Mouse (Mus musculus): ENCODE data around the gene Acadvl. TPM values are rescaled to one million over a fixed set of nuclear protein-coding genes. Genes with fewer than 3 reads are reported as not detected.

Acadvl gene
- polyA plus RNA-seq, 1 experiment = 92.8 TPM

GRCm38 (mm10) chr11:69960616-69961015 lies 54.6 kb downstream of the Acadvl start:
- WGBS = 48% methylated on average over 5 of the region's 5 CpGs
- no peak for DNase-seq (ENCODE audit: low read depth, low spot score)

Other genes starting within 250 kb of the Acadvl start
- gene Zbtb4, start 249.5 kb downstream of the Acadvl start, polyA plus RNA-seq (2012; rRNA removed) = 7.5 and 10.7 TPM in 2 replicates
- gene Chrnb1, start 219.5 kb downstream of the Acadvl start, polyA plus RNA-seq (2012; rRNA removed) = 7.3 and 10.3 TPM in 2 replicates
- gene Fgf11, start 213.6 kb downstream of the Acadvl start, polyA plus RNA-seq (2012; rRNA removed) = 2.8 and 4.4 TPM in 2 replicates
- gene Tmem102, start 209.8 kb downstream of the Acadvl start, polyA plus RNA-seq (2012; rRNA removed) = 38.7 and 39.1 TPM in 2 replicates
- not detected in 2 replicates for gene Gm39566, start 200.1 kb downstream of the Acadvl start, polyA plus RNA-seq (2012; rRNA removed)
- not detected in 2 replicates for gene Spem2, start 196.9 kb downstream of the Acadvl start, polyA plus RNA-seq (2012; rRNA removed)
- 0.12 TPM in 1 of 2 replicates, not detected in the other for gene Spem1, start 193.2 kb downstream of the Acadvl start, polyA plus RNA-seq (2012; rRNA removed)
- 5.1 and 7.0 TPM in 2 replicates for gene Nlgn2, start 177.6 kb downstream of the Acadvl start, polyA plus RNA-seq (2012; rRNA removed)
- 194 and 208 TPM in 2 replicates for gene Tmem256, start 176.9 kb downstream of the Acadvl start, polyA plus RNA-seq (2012; rRNA removed)
- 31.6 and 36.1 TPM in 2 replicates for gene Plscr3, start 169.0 kb downstream of the Acadvl start, polyA plus RNA-seq (2012; rRNA removed)
- 28.8 and 34.4 TPM in 2 replicates for gene Tnk1, start 156.7 kb downstream of the Acadvl start, polyA plus RNA-seq (2012; rRNA removed)
- not detected in 2 replicates for gene Tmem95, start 137.4 kb downstream of the Acadvl start, polyA plus RNA-seq (2012; rRNA removed)
- gene Kctd11, start 134.0 kb downstream of the Acadvl start, polyA plus RNA-seq (2012; rRNA removed) = 1.8 and 3.0 TPM in 2 replicates
- gene Acap1, start 119.9 kb downstream of the Acadvl start, polyA plus RNA-seq (2012; rRNA removed) = 16.1 and 16.4 TPM in 2 replicates
- gene 2810408A11Rik, start 114.4 kb downstream of the Acadvl start, polyA plus RNA-seq (2012; rRNA removed) = 3.0 and 3.8 TPM in 2 replicates
- 24.4 and 36.7 TPM in 2 replicates for gene Neurl4, start 114.3 kb downstream of the Acadvl start, polyA plus RNA-seq (2012; rRNA removed)
- 69.2 and 79.9 TPM in 2 replicates for gene Gps2, start 101.5 kb downstream of the Acadvl start, polyA plus RNA-seq (2012; rRNA removed)
- 619 and 694 TPM in 2 replicates for gene Eif5a, start 93.5 kb downstream of the Acadvl start, polyA plus RNA-seq (2012; rRNA removed)
- gene Ybx2, start 79.6 kb downstream of the Acadvl start, polyA plus RNA-seq (2012; rRNA removed) = 14.7 and 16.5 TPM in 2 replicates
- 27.4 and 27.5 TPM in 2 replicates for gene Slc2a4, start 67.2 kb downstream of the Acadvl start, polyA plus RNA-seq (2012; rRNA removed)
- gene Cldn7, start 50.6 kb downstream of the Acadvl start, polyA plus RNA-seq (2012; rRNA removed) = 1,377 and 1,643 TPM in 2 replicates
- 134 and 154 TPM in 2 replicates for gene Ctdnep1, start 34.3 kb downstream of the Acadvl start, polyA plus RNA-seq (2012; rRNA removed)
- gene Elp5, start 32.9 kb downstream of the Acadvl start, polyA plus RNA-seq (2012; rRNA removed) = 70.5 and 78.1 TPM in 2 replicates
- gene Gabarap, start 24.3 kb downstream of the Acadvl start, polyA plus RNA-seq (2012; rRNA removed) = 527 and 719 TPM in 2 replicates
- 16.3 and 17.3 TPM in 2 replicates for gene Phf23, start 19.6 kb downstream of the Acadvl start, polyA plus RNA-seq (2012; rRNA removed)
- 5.5 and 5.8 TPM in 2 replicates for gene Dvl2, start 14.8 kb downstream of the Acadvl start, polyA plus RNA-seq (2012; rRNA removed)
- gene Dlg4, start 1.5 kb upstream of the Acadvl start, polyA plus RNA-seq (2012; rRNA removed) = 5.1 and 5.9 TPM in 2 replicates
- gene Asgr1, start 38.7 kb upstream of the Acadvl start, polyA plus RNA-seq (2012; rRNA removed) = not detected in 2 replicates
- gene Asgr2, start 77.2 kb upstream of the Acadvl start, polyA plus RNA-seq (2012; rRNA removed) = 0.25 and 0.32 TPM in 2 replicates
- 3.5 and 5.2 TPM in 2 replicates for gene Mgl2, start 114.9 kb upstream of the Acadvl start, polyA plus RNA-seq (2012; rRNA removed)
- gene Clec10a, start 140.8 kb upstream of the Acadvl start, polyA plus RNA-seq (2012; rRNA removed) = 1.4 and 2.9 TPM in 2 replicates
- gene Slc16a11, start 197.3 kb upstream of the Acadvl start, polyA plus RNA-seq (2012; rRNA removed) = 4.5 and 5.3 TPM in 2 replicates
- 3.8 and 5.3 TPM in 2 replicates for gene Slc16a13, start 205.7 kb upstream of the Acadvl start, polyA plus RNA-seq (2012; rRNA removed)
- gene Bcl6b, start 214.4 kb upstream of the Acadvl start, polyA plus RNA-seq (2012; rRNA removed) = 1.2 and 1.5 TPM in 2 replicates
- gene 0610010K14Rik, start 222.5 kb upstream of the Acadvl start, polyA plus RNA-seq (2012; rRNA removed) = 53.9 and 65.7 TPM in 2 replicates
- 6.0 and 6.1 TPM in 2 replicates for gene Gm21988, start 224.4 kb upstream of the Acadvl start, polyA plus RNA-seq (2012; rRNA removed)
- gene Rnasek, start 224.4 kb upstream of the Acadvl start, polyA plus RNA-seq (2012; rRNA removed) = 163 and 175 TPM in 2 replicates
- gene Alox12, start 239.9 kb upstream of the Acadvl start, polyA plus RNA-seq (2012; rRNA removed) = 1.1 and 1.4 TPM in 2 replicates

Data from large intestine, adult 2 months (tissue).